Mouse (Mus musculus) liver, embryonic 13.5 days (tissue): ENCODE measurements at regions not wholly inside any gene's neighbourhood (a gene's known extent, or its start where the extent isn't known, plus 50 kb on each side); places are given as distances from the start of the nearest gene placed in this dataset.

ENCODE experiments used
- ATAC-seq: fragments of 200-750 bp; cut with Nextera tagmentation; 2 replicates; pipeline ENCODE4 v1.8.0; 2017; ENCODE audit warnings: low read depth, mild to moderate bottlenecking, moderate number of reproducible peaks, moderate library complexity
- DNase-seq: peaks from one replicate; pipeline ENCODE4 v3.0.0; 2022
- H3K27ac ChIP-seq: fragments of 300-500 bp; sonication (generic); 2 replicates; pipeline ENCODE4 v1.5.1; 2015; ENCODE audit warnings: moderate library complexity, mild to moderate bottlenecking, inconsistent platforms
- H3K27me3 ChIP-seq: fragments of 300-500 bp; sonication (generic); 2 replicates; pipeline ENCODE4 v1.6.1; 2015; ENCODE audit warnings: mild to moderate bottlenecking, inconsistent platforms
- H3K36me3 ChIP-seq: fragments of 300-500 bp; sonication (generic); 2 replicates; pipeline ENCODE4 v1.6.1; 2015; ENCODE audit warnings: mild to moderate bottlenecking, inconsistent platforms
- H3K4me1 ChIP-seq: fragments of 300-500 bp; sonication (generic); replicated peaks from 2 replicates; pipeline ENCODE4 v1.6.1; 2015; ENCODE audit warnings: inconsistent platforms
- H3K4me2 ChIP-seq: fragments of 300-500 bp; sonication (generic); 2 replicates; pipeline ENCODE4 v1.6.1; 2015; ENCODE audit warnings: inconsistent platforms, mild to moderate bottlenecking, moderate library complexity
- H3K4me3 ChIP-seq: fragments of 300-500 bp; sonication (generic); replicated peaks from 2 replicates; pipeline ENCODE4 v1.5.1; 2015; ENCODE audit warnings: mild to moderate bottlenecking, inconsistent platforms
- H3K9ac ChIP-seq: fragments of 300-500 bp; sonication (generic); 2 replicates; pipeline ENCODE4 v1.6.1; 2015; ENCODE audit warnings: mild to moderate bottlenecking, inconsistent platforms
- H3K9me3 ChIP-seq: fragments of 300-500 bp; sonication (generic); replicated peaks from 2 replicates; pipeline ENCODE4 v1.6.1; 2016; ENCODE audit warnings: inconsistent platforms
- WGBS: fragments of 180-500 bp; shearing (Covaris S2); methylation state at CpG from one replicate; pipeline ENCODE4 v1.1.7; 2015; ENCODE audit not compliant: insufficient replicate concordance; 5-methylcytosine and 5-hydroxymethylcytosine counted together

GRCm38 (mm10) chr3:9959716-9960661 is 127.9 kb upstream of the Gm9833 start:
- no peak for DNase-seq

DNA sequence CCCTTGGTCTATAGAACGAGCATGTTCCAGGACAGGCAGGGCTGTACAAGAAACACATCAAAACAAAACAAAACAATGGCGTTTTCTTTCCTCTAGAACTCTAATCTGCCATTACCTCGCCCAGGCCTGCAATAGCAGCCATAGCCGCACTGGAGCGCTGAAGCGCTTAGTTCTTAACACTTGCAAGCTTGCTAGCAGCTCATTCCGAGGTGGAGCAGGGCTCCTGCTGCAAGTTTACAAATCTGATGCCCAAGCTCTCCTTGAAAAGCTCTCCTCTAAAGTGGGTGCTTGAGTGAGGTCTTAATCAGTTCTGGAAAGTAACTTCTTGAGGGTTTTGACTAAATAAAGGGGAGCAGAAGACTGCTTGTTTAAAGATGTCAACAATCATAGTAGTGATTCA is 127.2 kb upstream of the Gm9833 start:
- no peak overlapping the region for H3K9ac ChIP-seq
- 57% methylated on average over 7 of the region's 7 CpGs for WGBS
- no peak for ATAC-seq
- H3K4me3 ChIP-seq: no peak overlapping the region
- no peaks in the 10 kb centered on the region for H3K4me1 ChIP-seq
- H3K27ac ChIP-seq: no peak overlapping the region
- no peaks in the 10 kb centered on the region for H3K9me3 ChIP-seq
- no peak overlapping the region for H3K4me2 ChIP-seq
- H3K27me3 ChIP-seq: no peaks in the 10 kb centered on the region
- no peak for DNase-seq
- H3K36me3 ChIP-seq: no peaks in the 10 kb centered on the region

More at GRCm38 (mm10) chr3:9959716-9960661, 127.9 kb upstream of the Gm9833 start:
- Histone ChIP-seq H3K9me3 (no peaks in the 10 kb centered on the region), H3K27ac (no peak overlapping the region), H3K4me2 (no peak overlapping the region), H3K4me3 (no peak overlapping the region), H3K27me3 (no peaks in the 10 kb centered on the region), H3K36me3 (no peaks in the 10 kb centered on the region), H3K4me1 (no peaks in the 10 kb centered on the region), H3K9ac (no peak overlapping the region)
- no peak for ATAC-seq
- WGBS: 83% methylated on average over 37 of the region's 37 CpGs
